Mouse (Mus musculus) liver, postnatal 0 days (tissue): ENCODE measurements around the gene Tomt.

ENCODE experiments used
- CTCF ChIP-seq: sonication (generic); IDR thresholded peaks from 2 replicates; pipeline ENCODE4 v1.5.1; 2016; ENCODE audit warnings: antibody characterized with exemption, low read depth
- EP300 ChIP-seq: IDR thresholded peaks from 2 replicates; pipeline ENCODE4 v1.6.1; 2016; ENCODE audit warnings: antibody characterized with exemption, low read depth, mild to moderate bottlenecking

DNA sequence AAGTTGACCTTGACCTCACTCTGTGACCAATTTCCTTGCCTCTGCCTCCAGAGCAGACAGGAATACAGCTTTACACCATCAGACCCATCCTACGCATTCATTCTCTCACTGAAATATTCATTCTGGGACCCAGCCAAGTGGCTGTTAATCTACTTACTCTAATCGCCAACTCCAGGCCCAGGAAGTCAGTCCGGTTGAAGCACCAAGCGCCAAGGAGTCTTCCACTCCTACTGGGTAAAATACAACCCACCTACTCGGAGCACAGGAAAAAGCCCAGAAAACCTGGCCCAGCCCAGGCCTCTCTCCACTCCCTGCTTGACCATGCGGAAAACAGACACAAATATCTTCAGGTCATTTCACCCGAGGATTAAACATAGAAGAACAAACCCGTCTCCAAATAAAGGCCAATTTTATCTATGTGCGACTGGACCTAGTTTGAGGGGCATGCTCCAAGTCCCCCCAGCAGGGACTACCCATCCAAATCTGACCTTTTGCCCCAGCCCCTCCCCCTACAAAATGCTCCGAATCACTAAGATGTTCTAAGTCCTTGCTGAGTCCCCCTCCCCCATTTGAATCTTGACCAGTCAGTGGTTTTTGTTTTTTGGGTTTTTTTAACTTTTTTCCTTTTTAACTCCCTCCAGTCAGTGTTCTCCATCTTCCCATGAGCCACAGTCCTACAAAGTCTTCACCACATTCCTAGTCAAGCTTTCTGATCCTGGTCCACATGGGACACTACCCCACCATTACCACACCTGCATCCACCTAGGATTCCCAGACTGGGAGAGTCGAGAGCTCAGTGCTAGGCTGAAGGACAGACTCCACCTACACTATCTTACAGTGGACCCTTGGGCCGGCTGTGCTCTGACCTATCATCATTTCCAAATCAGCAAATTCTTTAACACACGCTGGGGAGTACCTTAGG is 37.7 kb downstream of the Tomt start:
- TF ChIP-seq CTCF (no peak), EP300 (no peak)
